Mouse (Mus musculus): ENCODE results near the gene Il6st.

DNA sequence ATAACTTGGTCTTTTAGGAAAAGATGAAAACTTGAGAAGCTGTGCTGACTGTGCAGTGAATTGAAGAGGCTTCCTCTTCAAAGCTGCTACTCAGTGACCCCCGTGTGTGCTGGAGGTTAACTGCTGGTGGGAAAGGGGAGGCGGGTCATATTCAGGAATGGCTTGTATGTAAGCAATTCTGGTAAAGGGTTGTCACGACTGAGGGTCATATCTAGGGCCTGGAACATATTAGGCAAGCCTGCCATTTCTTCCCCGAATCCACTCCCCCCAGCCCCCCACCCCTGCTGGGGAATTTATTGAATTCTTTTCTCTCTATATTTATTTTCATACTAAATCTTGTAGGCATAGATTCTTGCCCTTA is 46.7 kb upstream of the Il6st start:
- TF ChIP-seq POLR2A (IDR thresholded peaks at IDR 0.05; ENCODE audit: borderline replicate concordance, low read depth, low read length) (no peak), CTCF (IDR thresholded peaks at IDR 0.05; ENCODE audit: low read depth, low read length) (no peak)

All from bone marrow macrophage, adult 2 months (primary cell).